Mouse (Mus musculus) stomach, postnatal 0 days (tissue): ENCODE measurements around the gene H2al1c.
"Not testable (repeated sequence)": the region's sequence is repeated elsewhere in the genome, so short reads cannot be mapped to it uniquely, and the experiment has no call there.

Source experiments
- CTCF ChIP-seq: IDR thresholded peaks from 2 replicates; pipeline ENCODE4 v1.5.1; 2016; ENCODE audit warnings: antibody characterized with exemption, low read depth, mild to moderate bottlenecking, moderate library complexity
- EP300 ChIP-seq: optimal IDR thresholded peaks from 2 replicates; pipeline ENCODE3; 2016; ENCODE audit warnings: antibody characterized with exemption

- TF ChIP-seq CTCF, EP300: not testable (repeated sequence)
Measured at GRCm38 (mm10) chrX:11298957-11299356, 6.5 kb upstream of the H2al1c start, which contains the start of gene H2al1a.
